Mouse (Mus musculus) C2C12 (cell line): ENCODE results near the gene 1700069L16Rik.

Source experiments
- CEBPB ChIP-seq: IDR thresholded peaks from one replicate; pipeline ENCODE4 v1.6.1; 2011; ENCODE audit warnings: low read depth, mild to moderate bottlenecking, control low read depth, moderate library complexity
- CTCF ChIP-seq: IDR thresholded peaks from one replicate; pipeline ENCODE4 v1.5.1; 2011; ENCODE audit not compliant: control insufficient read depth, insufficient read depth, insufficient read length
- MAX ChIP-seq: IDR thresholded peaks from one replicate; pipeline ENCODE4 v1.6.1; 2011; ENCODE audit warnings: mild to moderate bottlenecking, control low read depth

- TF ChIP-seq CTCF (no peak), MAX (no peak), CEBPB (no peak)
These were observed 39.9 kb upstream of the 1700069L16Rik start for GRCm38 (mm10) chr5:113764426-113764825.
